Mouse (Mus musculus): Measurements from ENCODE around the gene Gpr27. TPM values are rescaled to one million over a fixed set of nuclear protein-coding genes. Genes with fewer than 3 reads are reported as not detected.

The Gpr27 gene
- 0.05 and 0.09 TPM in 2 replicates for polyA plus RNA-seq (2015; fragmentation: Nextera tagmentation; extraction: Ambion mirVana)

DNA sequence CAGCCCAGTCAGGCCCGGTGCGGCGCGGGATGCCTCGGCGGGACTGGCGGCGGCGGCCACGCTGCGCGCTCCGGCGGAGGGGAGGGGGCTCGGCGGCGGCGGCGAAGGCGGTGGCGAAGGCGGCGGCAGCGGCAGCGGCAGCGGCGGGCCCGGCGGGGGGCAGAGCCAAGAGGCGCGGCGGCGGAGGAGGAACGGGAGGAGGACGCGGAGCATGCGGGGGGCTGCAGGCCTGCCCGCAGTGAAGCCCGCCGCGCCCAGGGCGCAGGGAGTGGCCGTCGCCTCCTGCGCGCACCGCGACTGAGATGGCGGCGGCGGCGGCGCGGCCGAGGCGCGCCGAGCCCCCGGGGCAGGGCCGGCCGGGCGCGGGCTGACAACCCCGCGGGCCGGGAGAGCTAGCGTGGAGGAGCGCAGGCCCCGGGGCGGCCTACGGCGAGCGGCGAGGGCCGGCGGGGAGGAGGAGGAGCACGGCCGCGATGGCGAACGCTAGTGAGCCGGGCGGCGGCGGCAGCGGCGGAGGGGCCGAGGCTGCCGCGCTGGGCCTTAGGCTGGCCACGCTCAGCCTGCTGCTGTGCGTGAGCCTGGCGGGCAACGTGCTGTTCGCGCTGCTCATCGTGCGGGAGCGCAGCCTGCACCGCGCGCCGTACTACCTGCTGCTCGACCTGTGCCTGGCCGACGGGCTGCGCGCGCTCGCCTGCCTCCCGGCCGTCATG, at the start of gene Gpr27:
TSS of gene Gpr27 (plus strand) at position 474 of the 710 bp plus-strand sequence.
- under 1% methylated on average over 98 of the region's 112 CpGs for WGBS (ENCODE audit: insufficient replicate concordance)
- ATAC-seq (ENCODE audit: insufficient read depth): no peak
- H3K27ac ChIP-seq (replicated peaks): no peak within 1 kb of the TSS

DNA sequence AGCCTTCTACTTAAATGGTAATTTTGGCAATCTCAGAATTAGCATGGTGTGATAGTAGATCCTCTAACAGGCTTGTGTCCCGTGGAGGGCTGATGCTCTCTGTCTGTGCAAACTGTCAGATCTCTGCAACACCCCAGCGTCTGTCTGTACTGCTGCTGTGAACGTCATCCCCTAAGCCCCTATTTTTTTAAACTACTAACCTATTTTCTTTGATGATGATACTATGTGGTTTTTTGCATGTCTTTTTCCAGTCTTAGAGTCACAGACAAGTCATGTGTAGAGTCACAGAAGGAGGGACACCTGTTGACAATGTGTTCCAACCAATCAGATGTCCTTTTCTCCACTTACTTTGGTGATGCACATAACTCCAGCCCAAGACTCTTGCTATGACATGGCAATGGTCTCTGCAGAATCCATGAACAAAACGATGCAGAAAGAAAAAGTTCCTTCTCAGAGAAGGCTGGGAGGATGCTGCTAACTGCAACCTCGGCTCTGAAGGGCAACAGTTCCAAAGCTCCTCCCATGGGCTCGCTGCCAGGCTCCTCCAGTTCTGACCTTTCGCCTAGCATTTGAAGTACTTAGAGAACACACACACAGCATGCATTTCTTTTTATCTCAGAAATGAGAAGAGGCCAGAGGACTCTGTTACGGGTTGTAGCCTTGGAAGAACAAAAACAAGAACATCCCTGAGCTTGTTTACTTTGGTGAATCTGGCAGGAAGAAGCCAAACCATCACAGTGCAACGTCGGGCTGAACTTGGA, 48.9 kb upstream of the Gpr27 start:
- 54% methylated on average over 10 of the region's 10 CpGs for WGBS (ENCODE audit: insufficient replicate concordance)
- no peak for ATAC-seq (ENCODE audit: insufficient read depth)

More for the DNA sequence above, at the start of gene Gpr27:
- Histone ChIP-seq H3K27me3 (peaks cover 95% of the 10 kb centered on the region), H3K4me2 (peak within 1 kb of the TSS; percentile 68), H3K36me3 (replicated peaks) (no peaks in the 10 kb centered on the region), H3K9me3 (replicated peaks) (no peaks in the 10 kb centered on the region), H3K4me1 (replicated peaks) (no peaks in the 10 kb centered on the region; the same call in 1 of the 2 replicates), H3K9ac (no peak within 1 kb of the TSS), H3K4me3 (replicated peaks) (peak within 1 kb of the TSS; percentile 47)

DNA sequence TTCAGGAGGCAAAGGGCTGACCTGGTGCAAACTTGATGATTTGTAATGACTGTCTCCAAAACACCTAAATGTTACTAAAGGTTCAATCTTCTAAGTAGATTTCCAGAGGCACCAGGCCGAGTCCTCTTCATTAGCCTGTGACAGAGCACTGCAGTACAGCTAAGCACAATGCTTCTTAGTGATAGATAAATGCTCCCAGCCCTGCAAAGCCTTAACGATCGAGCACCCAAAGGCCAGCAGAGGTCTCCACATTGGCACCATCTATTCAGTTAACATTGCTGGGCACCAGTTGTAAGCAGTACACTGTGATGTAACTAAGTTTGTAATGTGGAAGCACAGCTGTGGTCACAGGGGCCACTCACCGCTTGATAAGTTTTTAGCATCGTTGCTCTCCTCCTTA, 48.1 kb upstream of the Gpr27 start:
- ATAC-seq (ENCODE audit: insufficient read depth): no peak
- no peaks in the 10 kb centered on the region for H3K9me3 ChIP-seq (replicated peaks)
- 58% methylated on average over 5 of the region's 5 CpGs for WGBS (ENCODE audit: insufficient replicate concordance)
- no peaks in the 10 kb centered on the region for H3K27me3 ChIP-seq
- no peak overlapping the region for H3K9ac ChIP-seq
- no peaks in the 10 kb centered on the region for H3K4me1 ChIP-seq (replicated peaks)
- H3K36me3 ChIP-seq (replicated peaks): no peaks in the 10 kb centered on the region
- no peak overlapping the region for H3K4me3 ChIP-seq (replicated peaks)
- no peak overlapping the region for H3K27ac ChIP-seq (replicated peaks)
- H3K4me2 ChIP-seq: no peak overlapping the region

More for the DNA sequence above, 48.9 kb upstream of the Gpr27 start:
- Histone ChIP-seq H3K27me3 (no peaks in the 10 kb centered on the region), H3K36me3 (replicated peaks) (no peaks in the 10 kb centered on the region), H3K4me2 (no peak overlapping the region), H3K4me1 (replicated peaks) (no peaks in the 10 kb centered on the region), H3K4me3 (replicated peaks) (no peak overlapping the region), H3K9ac (no peak overlapping the region), H3K9me3 (replicated peaks) (no peaks in the 10 kb centered on the region), H3K27ac (replicated peaks) (no peak overlapping the region)

- Histone ChIP-seq H3K4me2 (no peak overlapping the region), H3K9me3 (replicated peaks) (no peaks in the 10 kb centered on the region), H3K9ac (no peak overlapping the region), H3K27me3 (no peaks in the 10 kb centered on the region), H3K4me1 (replicated peaks) (no peaks in the 10 kb centered on the region), H3K36me3 (replicated peaks) (no peaks in the 10 kb centered on the region), H3K4me3 (replicated peaks) (no peak overlapping the region), H3K27ac (replicated peaks) (no peak overlapping the region)
- no peak for ATAC-seq (ENCODE audit: insufficient read depth)
- whole genome bisulfite sequencing (ENCODE audit: insufficient replicate concordance): 54% methylated on average over 5 of the region's 5 CpGs
These were observed 47.6 kb upstream of the Gpr27 start for GRCm38 (mm10) chr6:99644876-99645275.

GRCm38 (mm10) chr6:99646344-99646743, 46.1 kb upstream of the Gpr27 start:
- ATAC-seq (ENCODE audit: insufficient read depth): no peak
- Histone ChIP-seq H3K4me2 (no peak overlapping the region), H3K4me1 (replicated peaks) (no peaks in the 10 kb centered on the region), H3K9me3 (replicated peaks) (no peaks in the 10 kb centered on the region), H3K4me3 (replicated peaks) (no peak overlapping the region), H3K36me3 (replicated peaks) (no peaks in the 10 kb centered on the region), H3K27me3 (no peaks in the 10 kb centered on the region), H3K27ac (replicated peaks) (no peak overlapping the region), H3K9ac (no peak overlapping the region)
- 63% methylated on average over 10 of the region's 10 CpGs for WGBS (ENCODE audit: insufficient replicate concordance)

DNA sequence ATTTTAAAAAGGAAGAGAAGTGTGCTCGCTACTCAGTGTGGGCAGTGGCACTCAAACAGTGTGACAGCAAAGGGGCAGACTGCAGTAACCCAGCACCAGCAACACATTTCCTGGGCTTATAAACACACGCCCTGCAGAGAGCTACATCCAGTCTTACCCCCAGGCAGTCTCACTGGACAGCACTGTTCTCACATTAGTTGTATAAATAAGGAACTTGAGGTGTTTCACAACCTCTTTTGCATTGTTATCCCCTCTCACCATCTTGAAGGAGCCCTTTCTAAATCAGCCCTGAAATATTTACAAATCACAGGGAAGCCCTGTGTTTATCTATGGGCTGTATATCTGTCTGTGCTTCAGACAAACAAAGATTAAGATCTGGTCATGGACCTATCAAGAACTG, 43.2 kb upstream of the Gpr27 start:
- H3K4me3 ChIP-seq (replicated peaks): no peak overlapping the region
- H3K9ac ChIP-seq: no peak overlapping the region
- H3K4me2 ChIP-seq: no peak overlapping the region
- ATAC-seq (ENCODE audit: insufficient read depth): no peak
- no peaks in the 10 kb centered on the region for H3K4me1 ChIP-seq (replicated peaks)
- no peaks in the 10 kb centered on the region for H3K36me3 ChIP-seq (replicated peaks)
- no peak overlapping the region for H3K27ac ChIP-seq (replicated peaks)
- no peaks in the 10 kb centered on the region for H3K9me3 ChIP-seq (replicated peaks)
- no peaks in the 10 kb centered on the region for H3K27me3 ChIP-seq
- 32% methylated on average over 2 of the region's 2 CpGs for WGBS (ENCODE audit: insufficient replicate concordance)

DNA sequence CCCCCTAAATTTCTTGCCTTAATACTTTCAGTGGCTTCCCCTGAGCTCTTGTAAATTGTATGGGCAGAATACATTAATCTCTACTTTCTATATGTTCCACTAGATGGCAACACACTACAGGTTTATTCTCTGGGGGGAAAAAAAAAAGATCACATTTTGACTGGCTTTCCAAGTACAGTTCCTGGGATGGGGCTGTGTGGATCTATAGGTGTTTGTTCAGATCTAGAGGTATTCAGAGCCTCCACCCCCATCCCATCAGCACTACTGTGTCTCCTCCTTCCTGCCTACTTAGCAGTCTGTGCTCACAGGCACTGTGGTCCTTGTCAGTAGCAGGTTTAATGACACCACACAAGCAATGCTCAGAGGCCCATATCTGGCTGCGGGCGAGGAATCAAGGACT, 40.1 kb upstream of the Gpr27 start:
- H3K4me2 ChIP-seq: no peak overlapping the region
- H3K27me3 ChIP-seq: no peaks in the 10 kb centered on the region
- no peak overlapping the region for H3K27ac ChIP-seq (replicated peaks)
- no peaks in the 10 kb centered on the region for H3K36me3 ChIP-seq (replicated peaks)
- H3K9me3 ChIP-seq (replicated peaks): no peaks in the 10 kb centered on the region
- no peak overlapping the region for H3K9ac ChIP-seq
- H3K4me3 ChIP-seq (replicated peaks): no peak overlapping the region
- WGBS (ENCODE audit: insufficient replicate concordance): 56% methylated on average over 2 of the region's 2 CpGs
- no peaks in the 10 kb centered on the region; the same call in 1 of the 2 replicates for H3K4me1 ChIP-seq (replicated peaks)
- no peak for ATAC-seq (ENCODE audit: insufficient read depth)

DNA sequence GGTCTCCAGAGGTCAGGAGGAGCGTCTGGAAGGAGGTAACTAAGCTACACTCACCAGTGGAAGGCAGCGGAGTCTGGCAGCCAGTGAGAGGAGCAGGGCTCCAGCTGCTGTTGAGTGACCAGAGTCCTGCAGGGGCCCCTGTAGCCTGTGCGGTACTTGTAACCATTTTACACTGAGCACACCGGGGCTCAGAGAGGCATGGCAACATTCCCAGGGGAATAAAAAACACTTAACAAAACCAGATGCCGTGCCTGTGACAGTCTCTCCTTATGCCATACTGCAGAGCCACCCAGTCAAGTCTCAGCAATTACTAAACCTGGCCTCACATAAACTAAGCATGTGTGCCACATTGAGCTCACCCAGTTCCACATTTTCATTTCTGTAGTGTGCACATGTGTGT, 38.1 kb upstream of the Gpr27 start:
- Histone ChIP-seq H3K9ac (no peak overlapping the region), H3K4me2 (no peak overlapping the region), H3K4me1 (replicated peaks) (no peaks in the 10 kb centered on the region; the same call in 1 of the 2 replicates), H3K9me3 (replicated peaks) (no peaks in the 10 kb centered on the region), H3K4me3 (replicated peaks) (no peak overlapping the region), H3K36me3 (replicated peaks) (no peaks in the 10 kb centered on the region), H3K27me3 (no peaks in the 10 kb centered on the region), H3K27ac (replicated peaks) (no peak overlapping the region)
- WGBS (ENCODE audit: insufficient replicate concordance): 61% methylated on average over 5 of the region's 5 CpGs
- no peak for ATAC-seq (ENCODE audit: insufficient read depth)

DNA sequence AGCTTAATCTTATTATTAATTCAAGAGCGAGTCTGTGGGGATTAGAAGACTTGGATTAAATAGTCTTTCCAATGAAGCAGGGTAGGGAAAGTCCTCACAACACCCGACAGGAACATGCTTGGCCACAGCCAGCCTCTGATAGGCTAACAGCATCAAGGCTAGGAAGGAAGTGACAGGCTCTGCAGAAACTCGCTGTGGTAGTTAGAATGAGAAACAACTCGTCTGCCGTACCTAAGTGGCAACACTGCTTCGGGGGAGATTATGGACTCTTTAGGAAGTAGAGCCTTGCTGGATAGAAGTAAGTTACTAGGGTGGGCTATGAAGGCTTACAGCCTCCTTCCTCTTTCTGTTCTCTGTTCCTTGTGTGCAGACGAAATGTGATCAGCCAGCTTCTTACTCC, 37.0 kb upstream of the Gpr27 start:
- Histone ChIP-seq H3K4me1 (replicated peaks) (no peaks in the 10 kb centered on the region; the same call in 1 of the 2 replicates), H3K4me2 (peak overlapping the region; percentile 43), H3K9me3 (replicated peaks) (no peaks in the 10 kb centered on the region), H3K4me3 (replicated peaks) (peak overlapping the region; percentile 8; the same call in 1 of the 2 replicates), H3K27ac (replicated peaks) (no peak overlapping the region), H3K36me3 (replicated peaks) (no peaks in the 10 kb centered on the region), H3K9ac (no peak overlapping the region), H3K27me3 (no peaks in the 10 kb centered on the region)
- 17% methylated on average over 7 of the region's 7 CpGs for WGBS (ENCODE audit: insufficient replicate concordance)
- ATAC-seq (ENCODE audit: insufficient read depth): no peak

GRCm38 (mm10) chr6:99656088-99656487, 36.4 kb upstream of the Gpr27 start:
- Histone ChIP-seq H3K27me3 (no peaks in the 10 kb centered on the region), H3K9me3 (replicated peaks) (no peaks in the 10 kb centered on the region), H3K4me3 (replicated peaks) (no peak overlapping the region), H3K27ac (replicated peaks) (no peak overlapping the region), H3K9ac (no peak overlapping the region), H3K36me3 (replicated peaks) (no peaks in the 10 kb centered on the region), H3K4me2 (no peak overlapping the region), H3K4me1 (replicated peaks) (no peaks in the 10 kb centered on the region; the same call in 1 of the 2 replicates)
- no peak for ATAC-seq (ENCODE audit: insufficient read depth)
- WGBS (ENCODE audit: insufficient replicate concordance): 59% methylated on average over 2 of the region's 2 CpGs

- Histone ChIP-seq H3K9ac (no peak overlapping the region), H3K9me3 (replicated peaks) (no peaks in the 10 kb centered on the region), H3K27me3 (no peaks in the 10 kb centered on the region), H3K36me3 (replicated peaks) (no peaks in the 10 kb centered on the region), H3K4me2 (no peak overlapping the region), H3K4me1 (replicated peaks) (no peaks in the 10 kb centered on the region; the same call in 1 of the 2 replicates), H3K4me3 (replicated peaks) (no peak overlapping the region), H3K27ac (replicated peaks) (no peak overlapping the region)
- 47% methylated on average over 10 of the region's 10 CpGs for WGBS (ENCODE audit: insufficient replicate concordance)
- ATAC-seq (ENCODE audit: insufficient read depth): no peak
These were observed 33.9 kb upstream of the Gpr27 start for GRCm38 (mm10) chr6:99658586-99658985.

All from liver, embryonic 15.5 days (tissue).